Mouse (Mus musculus): ENCODE results near the gene Npas4. TPM values are rescaled to one million over a fixed set of nuclear protein-coding genes. Genes with fewer than 3 reads are reported as not detected.

Npas4 gene
- polyA plus RNA-seq, 1 experiment: 7.8 TPM

- TF ChIP-seq CTCF (IDR thresholded peaks at IDR 0.05; ENCODE audit: borderline replicate concordance, extremely low read depth, insufficient read depth, insufficient read length) (no peak), POLR2A (IDR thresholded peaks at IDR 0.05; ENCODE audit: borderline replicate concordance, extremely low read depth, insufficient read depth, insufficient read length, poor library complexity, severe bottlenecking) (no peak)
- no peak for DNase-seq (ENCODE audit: low read depth)
Observed at GRCm38 (mm10) chr19:4937444-4938310, 52.4 kb downstream of the Npas4 start.

- DNase-seq (ENCODE audit: low read depth): no peak
- TF ChIP-seq POLR2A (IDR thresholded peaks at IDR 0.05; ENCODE audit: borderline replicate concordance, extremely low read depth, insufficient read depth, insufficient read length, poor library complexity, severe bottlenecking): no peak
- no peak for TF ChIP-seq CTCF (IDR thresholded peaks at IDR 0.05; ENCODE audit: borderline replicate concordance, extremely low read depth, insufficient read depth, insufficient read length)
Observed at GRCm38 (mm10) chr19:4936896-4937295, 53.2 kb downstream of the Npas4 start.

Other genes with a start within 250 kb of the Npas4 start
- 97.3 and 97.9 TPM in 2 replicates for gene Rbm4b, start 233.8 kb downstream of the Npas4 start, polyA plus RNA-seq (2012; rRNA removed)
- 146 and 173 TPM in 2 replicates for gene Rbm4, start 196.4 kb downstream of the Npas4 start, polyA plus RNA-seq (2012; rRNA removed)
- gene Gm21992, start 178.7 kb downstream of the Npas4 start, polyA plus RNA-seq (2012; rRNA removed): 28.7 and 57.0 TPM in 2 replicates
- gene Rbm14, start 178.7 kb downstream of the Npas4 start, polyA plus RNA-seq (2012; rRNA removed): 70.7 and 85.4 TPM in 2 replicates
- gene Ccs, start 151.0 kb downstream of the Npas4 start, polyA plus RNA-seq (2012; rRNA removed): 42.3 and 45.1 TPM in 2 replicates
- 0.30 and 0.62 TPM in 2 replicates for gene Ccdc87, start 150.9 kb downstream of the Npas4 start, polyA plus RNA-seq (2012; rRNA removed)
- gene Ctsf, start 135.2 kb downstream of the Npas4 start, polyA plus RNA-seq (2012; rRNA removed): 73.6 and 85.2 TPM in 2 replicates
- 0.95 and 1.7 TPM in 2 replicates for gene Actn3, start 112.4 kb downstream of the Npas4 start, polyA plus RNA-seq (2012; rRNA removed)
- gene Zdhhc24, start 111.6 kb downstream of the Npas4 start, polyA plus RNA-seq (2012; rRNA removed): 32.0 and 48.4 TPM in 2 replicates
- 18.5 and 27.6 TPM in 2 replicates for gene Bbs1, start 83.7 kb downstream of the Npas4 start, polyA plus RNA-seq (2012; rRNA removed)
- 111 and 122 TPM in 2 replicates for gene Dpp3, start 62.0 kb downstream of the Npas4 start, polyA plus RNA-seq (2012; rRNA removed)
- 10.3 and 14.2 TPM in 2 replicates for gene Peli3, start 47.2 kb downstream of the Npas4 start, polyA plus RNA-seq (2012; rRNA removed)
- 70.0 and 81.9 TPM in 2 replicates for gene Mrpl11, start 28.2 kb downstream of the Npas4 start, polyA plus RNA-seq (2012; rRNA removed)
- gene Slc29a2, start 33.5 kb upstream of the Npas4 start, polyA plus RNA-seq (2012; rRNA removed): 31.1 and 34.9 TPM in 2 replicates
- 46.8 and 49.8 TPM in 2 replicates for gene B4gat1, start 48.5 kb upstream of the Npas4 start, polyA plus RNA-seq (2012; rRNA removed)
- gene AC124502.3, start 48.6 kb upstream of the Npas4 start, polyA plus RNA-seq (2012; rRNA removed): 1.9 and 2.8 TPM in 2 replicates
- 32.9 and 39.8 TPM in 2 replicates for gene Brms1, start 51.0 kb upstream of the Npas4 start, polyA plus RNA-seq (2012; rRNA removed)
- gene Rin1, start 60.2 kb upstream of the Npas4 start, polyA plus RNA-seq (2012; rRNA removed): 4.0 and 4.3 TPM in 2 replicates
- 15.5 and 24.7 TPM in 2 replicates for gene Cd248, start 77.8 kb upstream of the Npas4 start, polyA plus RNA-seq (2012; rRNA removed)
- gene Tmem151a, start 95.2 kb upstream of the Npas4 start, polyA plus RNA-seq (2012; rRNA removed): 6.8 and 10.7 TPM in 2 replicates
- gene Yif1a, start 98.2 kb upstream of the Npas4 start, polyA plus RNA-seq (2012; rRNA removed): 62.8 and 63.2 TPM in 2 replicates
- 467 and 494 TPM in 2 replicates for gene Cnih2, start 108.2 kb upstream of the Npas4 start, polyA plus RNA-seq (2012; rRNA removed)
- gene Rab1b, start 116.8 kb upstream of the Npas4 start, polyA plus RNA-seq (2012; rRNA removed): 195 and 205 TPM in 2 replicates
- gene Klc2, start 128.2 kb upstream of the Npas4 start, polyA plus RNA-seq (2012; rRNA removed): 117 and 134 TPM in 2 replicates